Mouse (Mus musculus) testis, postnatal 10 days (tissue): Measurements from ENCODE around the gene Slc25a17.

ENCODE experiments used
- DNase-seq: peaks from one replicate; pipeline ENCODE4 v3.0.0; 2021; ENCODE audit warnings: low spot score

Slc25a17 gene

DNA sequence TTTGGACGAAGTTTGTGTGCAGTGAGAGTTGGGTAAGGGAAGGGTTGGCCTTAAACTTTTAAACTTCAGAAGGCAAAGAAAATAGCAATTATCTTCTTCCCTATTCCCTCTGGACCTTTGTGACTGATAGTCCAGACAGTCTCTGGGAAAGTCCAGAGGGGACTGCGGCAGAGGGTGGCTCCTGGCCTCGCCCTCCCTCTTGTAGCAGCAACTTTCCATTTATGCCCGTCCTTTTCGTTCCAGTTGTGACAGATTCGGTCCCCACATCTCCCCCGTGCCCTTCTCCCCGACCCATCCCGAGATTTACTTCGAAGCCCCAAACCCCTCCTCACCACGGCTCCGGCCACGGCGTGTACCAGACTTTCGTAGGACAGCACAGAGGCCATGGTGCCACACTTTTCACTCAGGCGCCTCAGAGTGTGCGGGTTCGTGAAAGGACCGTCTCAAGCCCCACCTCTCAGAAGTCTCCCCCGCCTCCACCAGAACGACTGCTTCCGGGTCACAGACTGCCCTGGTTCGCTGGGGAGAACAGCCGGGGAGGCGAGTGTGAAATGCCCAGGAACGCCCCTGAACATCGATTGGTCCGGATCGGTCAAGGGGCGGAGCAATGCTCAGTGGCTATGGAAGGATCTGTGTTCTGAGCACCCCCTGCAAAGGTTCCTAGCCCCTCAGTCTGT is at the start of gene Slc25a17:
Gene Slc25a17, minus strand, starts transcription at position 468 of the 677 bp plus-strand sequence.
- peak; percentile 94 for DNase-seq

DNA sequence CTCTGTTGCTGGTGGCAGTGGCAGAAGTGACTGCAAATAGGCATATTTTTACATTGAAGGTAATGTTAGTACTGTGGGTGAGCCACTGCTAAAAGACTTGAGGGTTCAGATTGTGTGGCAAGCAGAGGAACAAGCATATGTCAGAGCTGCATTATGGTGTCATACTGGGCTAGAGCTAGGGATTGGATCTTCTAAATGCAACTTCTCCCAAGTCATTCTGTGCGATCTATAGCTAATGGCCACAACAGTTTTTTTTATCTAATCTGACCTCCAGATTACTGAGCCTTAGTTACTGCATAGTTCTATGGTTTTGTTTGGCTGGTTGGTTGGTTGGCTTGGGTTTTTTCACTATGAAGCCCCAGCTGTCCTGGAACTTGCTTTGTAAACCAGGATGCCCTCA is 47.6 kb upstream of the Slc25a17 start, which contains the start of gene Dnajb7:
Gene Dnajb7, minus strand, starts transcription at position 101 of the 400 bp plus-strand sequence.
- DNase-seq: no peak

DNA sequence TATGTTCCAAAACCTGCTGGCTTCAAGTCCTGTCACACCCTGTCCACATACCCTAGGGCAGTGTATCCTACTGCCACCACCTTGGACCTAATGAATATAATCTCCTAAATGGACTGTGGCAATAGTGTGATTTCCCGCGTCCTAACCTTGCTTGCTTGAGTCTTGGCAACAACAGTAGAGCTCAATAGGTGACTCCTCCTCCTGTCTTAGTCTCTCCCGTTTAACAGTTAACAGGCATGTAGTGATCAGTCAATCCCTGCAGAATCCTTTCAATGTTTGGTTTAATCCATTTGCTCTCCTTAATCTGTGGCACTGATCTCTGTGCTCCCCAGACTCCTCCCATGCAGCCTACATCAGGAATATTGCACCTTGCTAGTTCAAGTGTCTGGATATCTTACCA is 44.4 kb upstream of the Slc25a17 start:
- no peak for DNase-seq

DNA sequence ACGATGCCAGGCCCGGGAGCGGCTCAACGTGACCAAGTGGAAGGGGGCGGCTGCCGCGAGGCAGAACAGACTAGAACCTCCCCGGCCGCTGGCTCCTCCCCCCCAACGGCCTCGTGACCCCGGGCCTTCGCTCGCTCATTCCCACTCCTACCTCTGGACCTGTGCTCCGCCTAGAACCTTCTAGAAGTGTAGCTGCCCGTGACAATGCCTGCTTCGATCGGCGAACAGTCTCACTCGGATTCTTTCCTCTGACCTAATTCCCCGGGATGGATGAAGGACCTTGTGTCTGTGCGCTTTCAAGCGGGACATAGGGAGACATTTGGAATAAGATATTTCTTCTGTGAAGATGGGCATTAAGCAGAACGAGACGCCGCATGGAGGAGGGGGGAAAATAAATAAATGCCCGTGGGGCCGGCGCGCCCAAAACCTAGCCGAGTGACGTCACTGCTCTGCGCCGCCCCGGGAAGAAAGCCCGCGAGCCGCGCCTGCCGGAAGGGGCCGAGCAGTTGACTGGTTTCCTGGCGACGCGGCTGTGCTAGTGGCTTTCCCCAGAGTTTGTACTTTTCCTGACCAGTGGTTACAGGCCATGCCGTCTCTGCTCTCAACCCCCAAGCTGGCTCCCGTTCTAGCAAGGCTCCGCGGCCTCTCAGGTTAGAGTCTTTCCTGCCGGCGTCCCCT is 39.2 kb upstream of the Slc25a17 start, which contains the start of the genes St13 and Xpnpep3:
Gene St13, minus strand, starts transcription at position 440 of the 678 bp plus-strand sequence.
Gene Xpnpep3, plus strand, starts transcription at position 501 of the 678 bp plus-strand sequence.
- DNase-seq: peak; percentile 99

DNA sequence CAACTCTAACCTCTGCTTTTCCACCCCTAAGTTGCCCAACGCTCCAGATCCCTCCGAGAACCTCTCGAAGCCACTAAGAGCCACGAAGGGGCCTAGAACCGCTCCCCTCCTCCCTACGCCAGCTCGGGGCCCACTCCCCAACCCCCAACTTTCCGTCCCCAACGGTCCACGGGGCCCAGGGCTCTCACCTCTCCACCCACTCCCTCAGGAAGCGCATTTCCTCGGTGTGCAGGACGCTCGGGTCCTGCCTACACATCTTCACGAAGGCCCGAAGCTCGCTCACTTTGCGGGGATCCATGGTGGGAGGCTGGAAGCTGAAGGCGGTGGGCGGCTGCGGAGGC is 38.7 kb upstream of the Slc25a17 start:
- DNase-seq: no peak

DNA sequence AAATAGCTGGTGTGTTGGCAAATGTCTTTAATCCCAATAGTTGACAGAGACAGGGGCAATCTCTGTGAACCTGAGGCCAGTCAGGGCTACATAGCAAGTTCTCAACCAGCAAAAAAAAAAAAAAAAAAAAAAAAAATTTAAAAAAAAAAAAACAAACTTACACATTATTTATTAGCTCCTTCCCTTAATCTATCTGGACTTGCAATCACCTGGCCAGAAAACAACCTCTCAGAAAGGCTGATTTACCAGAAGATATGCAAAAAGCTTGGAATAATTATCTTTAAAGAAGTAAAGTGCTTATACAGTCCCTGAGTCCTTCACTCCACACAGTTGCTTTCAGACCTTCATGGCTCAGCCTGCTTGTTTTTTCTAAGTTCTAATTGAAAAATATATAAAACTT is 37.6 kb upstream of the Slc25a17 start:
- DNase-seq: no peak

DNA sequence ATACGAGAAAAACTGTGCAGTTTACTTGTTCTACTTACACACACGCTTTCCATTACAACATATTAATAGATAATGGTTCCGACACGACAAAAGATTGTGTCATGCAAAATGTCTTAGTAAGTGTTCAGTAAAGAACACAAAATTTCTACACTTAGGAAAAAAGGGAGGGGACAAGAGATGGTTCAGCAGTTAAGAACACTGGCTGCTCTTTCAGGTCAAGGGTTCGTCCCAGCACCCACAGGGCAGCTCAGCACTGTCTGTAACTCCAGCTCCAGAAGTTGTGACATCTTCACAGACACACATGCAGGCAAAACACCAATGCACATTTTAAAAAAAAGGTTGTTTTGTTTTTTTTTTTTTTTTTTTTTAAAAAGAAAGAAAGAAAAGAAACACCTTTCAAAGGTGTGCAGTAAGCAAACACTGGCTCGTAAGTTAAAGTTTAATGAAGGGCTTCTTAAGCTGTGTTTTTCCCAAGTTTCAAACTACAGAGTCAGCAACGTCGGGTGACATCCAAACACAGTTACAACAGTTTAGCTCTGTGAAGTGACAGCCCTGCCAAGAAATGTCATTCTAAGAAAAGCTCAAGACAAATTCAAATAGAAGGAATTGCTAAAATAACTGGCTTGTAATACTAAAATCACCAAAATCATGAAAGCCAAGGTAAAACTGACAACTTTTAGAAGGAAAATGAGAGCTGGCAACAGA is 33.8 kb upstream of the Slc25a17 start:
- no peak for DNase-seq

DNA sequence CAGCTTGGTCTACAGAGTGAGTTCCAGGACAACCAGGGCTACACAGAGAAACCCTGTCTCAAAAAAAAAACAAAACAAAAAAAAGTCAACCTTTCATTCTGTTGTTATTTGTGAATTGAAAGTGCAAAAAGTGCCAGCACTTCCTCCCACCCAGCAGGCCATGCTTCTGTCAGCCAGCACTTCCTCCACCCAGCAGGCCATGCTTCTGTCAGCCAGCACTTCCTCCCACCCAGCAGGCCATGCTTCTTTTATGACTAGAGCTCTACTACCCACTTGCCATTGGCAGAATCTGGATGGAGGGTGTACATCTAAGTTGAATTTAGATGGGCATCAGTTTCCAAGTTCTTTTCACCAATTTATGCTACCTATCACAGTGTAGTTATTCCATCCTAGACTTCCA is 32.4 kb upstream of the Slc25a17 start:
- no peak for DNase-seq

DNA sequence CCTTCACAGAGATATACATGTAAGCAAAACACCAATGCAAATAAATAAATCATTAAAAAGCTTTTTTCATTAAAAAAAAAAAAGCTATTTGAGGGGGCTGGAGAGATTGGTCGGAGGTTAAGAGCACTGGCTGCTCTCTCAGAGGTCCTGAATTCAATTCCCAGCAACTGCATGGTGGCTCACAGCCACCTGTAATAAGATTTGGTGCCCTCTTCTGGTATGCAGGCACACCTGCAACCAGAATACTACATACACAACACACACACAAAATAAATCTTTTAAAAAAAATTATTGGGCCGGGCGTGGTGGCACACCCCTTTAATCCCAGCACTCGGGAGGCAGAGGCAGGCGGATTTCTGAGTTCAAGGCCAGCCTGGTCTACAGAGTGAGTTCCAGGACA is 25.7 kb upstream of the Slc25a17 start:
- DNase-seq: no peak

DNA sequence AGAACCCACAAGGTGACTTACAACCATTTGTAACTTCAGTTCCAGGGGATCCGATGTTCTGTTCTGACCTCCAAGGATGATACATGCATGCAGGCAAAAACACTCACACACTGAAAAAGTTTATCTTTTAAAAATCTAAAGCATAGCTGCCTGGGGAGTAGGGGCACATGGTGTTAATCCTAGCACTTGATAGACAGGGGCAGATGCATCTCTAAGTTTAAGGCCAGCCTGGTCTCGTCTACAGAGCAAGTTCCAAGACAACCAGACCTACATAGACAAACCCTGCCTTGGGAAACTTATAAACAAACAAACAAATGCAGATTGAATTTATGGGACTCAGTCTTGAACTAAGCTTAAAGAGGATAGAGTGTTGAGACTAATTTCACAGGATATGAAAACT is 18.2 kb upstream of the Slc25a17 start:
- DNase-seq: no peak

DNA sequence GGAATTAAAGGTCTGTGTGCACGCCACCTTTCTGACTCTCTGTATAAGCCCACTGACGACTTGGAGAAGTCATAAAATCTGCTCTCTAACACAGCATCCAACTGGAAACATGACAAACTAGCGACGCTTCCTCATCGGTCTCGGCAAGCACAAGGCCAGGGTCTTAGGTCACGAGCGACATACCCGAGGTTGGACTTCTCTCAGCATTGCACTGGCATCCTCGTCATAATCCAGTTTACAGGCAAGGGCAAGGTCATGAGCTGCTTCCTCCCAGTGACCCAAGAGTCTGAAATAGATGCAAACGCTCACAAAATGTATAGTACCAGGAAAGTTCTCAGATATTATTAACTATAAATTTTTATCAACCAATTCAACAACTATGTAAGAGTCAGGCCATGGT is 14.0 kb upstream of the Slc25a17 start:
- DNase-seq: no peak

DNA sequence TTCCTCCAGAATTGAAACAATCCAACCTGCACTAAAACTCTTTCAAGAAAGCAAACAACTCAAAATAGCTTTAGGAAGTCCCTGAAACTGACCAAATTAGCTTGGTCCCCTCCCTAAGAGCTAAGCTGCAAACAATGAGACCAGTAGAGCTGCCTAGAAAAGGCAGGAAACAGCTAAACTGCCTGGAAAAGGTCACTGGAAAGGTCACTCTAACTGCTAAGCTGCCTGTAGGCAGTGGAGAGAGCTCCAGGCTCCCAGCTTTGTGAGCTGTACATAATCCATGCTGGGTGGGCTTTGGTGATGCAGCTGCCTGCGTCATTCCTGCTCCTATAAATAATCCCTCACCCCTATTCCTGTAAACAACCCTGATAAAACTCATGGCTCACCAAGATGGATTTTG is 9.7 kb upstream of the Slc25a17 start:
- DNase-seq: no peak

DNA sequence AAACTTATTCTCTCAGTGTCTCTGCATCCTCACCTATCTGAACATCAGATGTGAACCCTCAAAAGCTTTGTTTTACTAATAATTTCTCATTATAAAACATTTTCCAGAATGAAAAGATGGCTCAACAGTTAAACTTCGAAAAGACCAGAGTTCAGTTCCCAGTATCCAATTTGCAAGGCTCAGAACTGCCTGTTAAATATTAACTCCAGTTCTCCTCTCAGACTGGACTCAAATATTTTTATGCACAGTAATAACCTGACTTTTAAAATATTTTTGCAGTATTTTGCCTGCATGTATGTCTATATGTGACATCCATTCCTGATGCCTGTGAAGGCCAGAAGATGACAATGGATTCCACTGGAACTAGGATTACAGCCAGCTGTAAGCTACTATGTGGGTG is 8.0 kb upstream of the Slc25a17 start:
- no peak for DNase-seq

DNA sequence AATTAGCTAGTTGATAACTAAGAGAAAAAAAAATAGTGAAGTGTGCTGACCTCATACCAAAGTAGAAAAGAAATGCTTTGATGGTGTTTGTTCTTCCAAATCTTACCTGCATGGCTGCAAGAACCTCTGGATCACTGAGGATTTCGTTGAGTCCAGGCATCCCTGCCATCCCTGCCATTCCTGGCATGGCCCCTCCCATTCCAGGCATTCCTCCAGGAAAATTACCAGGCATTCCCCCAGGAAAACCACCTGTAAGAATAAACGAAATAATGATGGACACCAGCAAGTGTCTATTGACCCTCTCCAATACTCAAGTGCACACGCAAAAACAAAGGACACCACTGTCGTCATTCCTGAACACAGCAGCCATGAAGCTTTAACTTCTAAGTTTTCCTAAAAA is 5.6 kb upstream of the Slc25a17 start:
- no peak for DNase-seq

DNA sequence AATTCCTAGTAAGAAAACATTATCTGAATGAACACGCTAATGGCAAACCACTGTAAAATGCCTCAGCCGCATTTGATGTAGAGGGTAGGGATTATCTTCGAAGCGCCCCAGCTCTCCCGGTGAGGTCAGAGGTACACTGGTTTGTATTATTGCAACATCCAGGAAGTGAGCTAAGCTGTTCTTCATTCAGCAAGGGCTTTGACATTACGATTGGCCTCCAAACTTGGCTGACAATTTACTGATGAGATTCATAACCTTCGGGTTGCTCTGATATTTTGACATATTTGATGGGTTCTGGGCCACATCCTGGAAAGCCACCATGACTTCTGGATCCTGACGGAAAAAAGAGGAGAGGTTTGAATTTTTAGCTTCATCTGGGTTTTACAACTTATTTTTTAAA is 4.6 kb upstream of the Slc25a17 start:
- DNase-seq: no peak

DNA sequence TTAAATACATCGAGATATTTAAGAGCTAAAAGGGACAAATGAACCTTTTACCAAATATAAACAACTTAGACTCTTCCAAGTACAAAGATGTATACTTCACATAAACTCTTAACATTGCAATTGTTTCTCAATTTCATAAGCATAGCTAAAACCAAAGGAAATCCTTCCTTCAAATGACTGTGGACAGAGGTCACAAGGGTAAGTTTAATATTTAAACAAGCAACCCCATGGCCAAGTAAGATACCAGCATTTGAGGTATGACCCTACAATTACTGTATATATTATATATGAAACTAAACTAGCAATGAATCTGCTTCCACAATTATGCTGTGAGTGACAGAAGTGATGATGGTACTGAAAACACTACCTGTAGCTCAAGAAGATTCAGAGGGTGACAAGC is 3.7 kb upstream of the Slc25a17 start:
- no peak for DNase-seq

DNA sequence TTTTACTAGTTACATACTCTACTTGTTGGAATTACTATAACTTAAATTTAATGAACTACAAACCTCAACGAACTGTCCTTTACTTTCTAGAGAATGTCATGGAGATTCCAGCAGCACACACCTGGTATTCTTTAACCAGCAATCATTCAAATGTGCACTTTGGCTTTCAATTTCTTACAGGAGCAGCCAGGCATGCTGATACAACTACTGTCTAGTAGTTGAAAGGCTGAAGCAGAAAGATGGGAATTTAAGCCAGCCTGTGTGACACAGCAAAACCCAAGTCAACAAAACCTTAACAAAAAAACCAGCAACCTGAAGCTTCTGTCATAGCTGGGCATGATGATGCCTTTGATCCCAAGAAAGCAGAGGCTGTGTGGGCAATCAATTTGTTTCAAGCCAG is 1.9 kb upstream of the Slc25a17 start:
- DNase-seq: no peak

DNA sequence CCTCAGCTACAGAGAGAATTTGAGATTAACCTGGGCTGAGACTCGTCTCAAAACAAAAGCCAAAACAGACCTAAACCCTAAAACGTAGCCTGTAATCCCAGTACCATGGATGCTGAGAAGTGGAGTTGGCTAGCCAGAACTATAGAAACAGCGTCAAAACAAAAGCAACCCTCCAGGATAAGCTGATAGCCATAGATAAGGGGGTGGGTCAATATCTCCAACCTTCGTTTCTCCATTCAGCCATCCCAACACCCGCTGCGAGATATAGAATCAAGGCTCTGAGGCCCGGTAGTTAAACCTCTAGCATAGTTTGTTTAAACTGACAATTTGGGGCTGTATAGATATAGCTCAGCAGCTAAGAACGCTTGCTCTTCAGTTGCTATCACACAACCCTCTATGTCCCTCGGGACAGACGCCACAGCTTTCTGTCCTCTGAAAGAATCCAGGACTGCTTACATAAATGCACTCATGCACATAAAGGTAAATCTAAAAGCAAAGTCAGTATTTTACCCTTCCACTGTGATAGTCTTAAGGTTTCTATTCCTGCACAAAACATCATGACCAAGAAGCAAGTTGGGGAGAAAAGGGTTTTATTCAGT is 904 bp upstream of the Slc25a17 start:
- DNase-seq: no peak

DNA sequence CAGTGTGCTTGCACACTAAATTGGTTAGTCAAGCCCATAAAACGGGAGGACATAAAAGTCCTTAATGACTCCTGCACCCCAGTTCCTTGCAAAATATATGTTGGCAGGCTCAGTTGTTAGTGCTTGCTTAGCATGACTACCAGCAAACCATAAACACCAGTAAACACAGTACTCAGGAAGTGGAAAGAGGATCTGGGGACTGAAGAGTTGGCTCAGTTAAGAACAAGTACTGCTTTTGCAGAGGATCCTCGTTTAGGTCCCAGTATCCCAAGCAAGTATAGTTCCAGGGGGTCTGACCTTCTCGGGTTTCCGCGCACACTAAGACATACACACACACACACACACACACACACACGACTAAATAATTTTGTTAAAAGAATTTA is 401 bp upstream of the Slc25a17 start:
- DNase-seq: no peak

DNA sequence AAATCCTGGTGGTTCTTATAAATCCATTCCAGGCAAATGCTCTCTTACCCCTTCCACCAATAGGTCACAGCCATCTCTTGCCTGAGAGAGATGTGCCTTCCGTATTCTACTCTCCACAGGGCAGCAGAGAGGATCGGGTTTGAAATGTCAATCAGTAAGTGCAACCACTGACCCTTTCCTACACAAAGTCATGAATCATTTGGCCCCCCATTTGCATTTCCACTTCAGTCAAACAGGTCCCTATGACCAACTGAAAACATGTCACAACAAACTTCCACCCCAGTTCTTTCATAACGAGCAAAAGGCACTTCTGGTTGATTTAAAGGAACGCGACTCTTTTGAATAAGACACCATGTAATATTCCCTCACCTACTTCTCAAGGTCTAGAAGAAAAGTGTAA is 1.2 kb downstream of the Slc25a17 start:
- DNase-seq: no peak

DNA sequence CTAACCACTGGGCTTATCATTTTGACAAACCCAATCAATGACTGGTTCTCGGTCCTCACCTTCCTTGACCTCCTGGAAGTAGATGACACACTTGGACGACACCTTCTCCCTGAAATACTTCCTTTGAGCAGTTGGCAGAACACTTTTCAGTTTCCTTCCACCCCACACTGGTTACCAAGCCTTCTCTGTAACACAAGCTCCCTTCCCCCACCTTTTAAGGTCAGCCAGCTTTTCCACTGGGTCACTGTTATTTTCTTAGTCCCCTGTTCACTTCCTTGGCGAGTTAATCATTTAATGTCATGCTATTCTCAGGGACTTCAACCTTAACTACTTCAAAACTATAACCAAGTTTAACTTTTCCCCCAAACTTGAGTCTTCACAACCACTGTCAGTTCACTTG is 1.7 kb downstream of the Slc25a17 start:
- no peak for DNase-seq

DNA sequence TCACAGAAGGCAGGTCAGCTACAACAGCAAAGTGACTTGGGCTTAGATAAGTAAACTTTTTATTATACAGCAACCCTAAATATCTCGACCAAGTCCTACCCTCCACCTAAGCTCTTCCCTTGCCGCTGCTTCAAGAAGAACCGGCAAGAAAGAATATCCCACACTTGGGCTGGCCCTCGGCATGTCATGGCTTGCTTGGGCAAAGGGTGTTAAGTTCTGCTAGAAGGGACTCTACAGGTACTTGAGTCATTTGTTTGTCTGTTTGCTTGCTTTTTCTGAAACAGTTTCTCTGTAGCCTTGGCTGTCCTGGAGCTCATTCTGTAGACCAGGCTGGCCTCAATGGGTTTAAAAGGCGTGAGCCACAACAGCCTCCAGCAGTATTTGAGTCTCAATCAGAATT is 3.7 kb downstream of the Slc25a17 start:
- DNase-seq: peak; percentile 33
